Mouse (Mus musculus): ENCODE data around the gene Trim28. TPM values are rescaled to one million over a fixed set of nuclear protein-coding genes. Genes with fewer than 3 reads are reported as not detected.
A peak's percentile ranks its signal among the peaks of the same experiment; 100 is the strongest.

Gene Trim28
- polyA plus RNA-seq, 1 experiment from 2014 or later: 396 TPM

- Histone ChIP-seq H3K27ac (no peak overlapping the region), H3K9ac (no peak overlapping the region), H3K4me3 (replicated peaks) (no peak overlapping the region), H3K9me3 (no peaks in the 10 kb centered on the region), H3K27me3 (peaks cover 13% of the 10 kb centered on the region), H3K36me3 (replicated peaks) (peaks cover 33% of the 10 kb centered on the region), H3K4me1 (peaks cover 15% of the 10 kb centered on the region), H3K4me2 (no peak overlapping the region)
- WGBS: 79% methylated on average over 5 of the region's 5 CpGs
- no peak for ATAC-seq (ENCODE audit: low FRiP score)
Observed at GRCm38 (mm10) chr7:13003380-13003779, 4.5 kb downstream of the Trim28 start.

GRCm38 (mm10) chr7:13006011-13006410 lies 7.1 kb downstream of the Trim28 start:
- H3K4me2 ChIP-seq: no peak overlapping the region
- no peak for ATAC-seq (ENCODE audit: low FRiP score)
- 91% methylated on average over 17 of the region's 17 CpGs for WGBS
- no peak overlapping the region for H3K27ac ChIP-seq
- peaks cover 33% of the 10 kb centered on the region for H3K36me3 ChIP-seq (replicated peaks)
- H3K4me1 ChIP-seq: peaks cover 28% of the 10 kb centered on the region
- no peak overlapping the region for H3K9ac ChIP-seq
- no peak overlapping the region for H3K4me3 ChIP-seq (replicated peaks)
- peaks cover 13% of the 10 kb centered on the region for H3K27me3 ChIP-seq
- H3K9me3 ChIP-seq: no peaks in the 10 kb centered on the region

DNA sequence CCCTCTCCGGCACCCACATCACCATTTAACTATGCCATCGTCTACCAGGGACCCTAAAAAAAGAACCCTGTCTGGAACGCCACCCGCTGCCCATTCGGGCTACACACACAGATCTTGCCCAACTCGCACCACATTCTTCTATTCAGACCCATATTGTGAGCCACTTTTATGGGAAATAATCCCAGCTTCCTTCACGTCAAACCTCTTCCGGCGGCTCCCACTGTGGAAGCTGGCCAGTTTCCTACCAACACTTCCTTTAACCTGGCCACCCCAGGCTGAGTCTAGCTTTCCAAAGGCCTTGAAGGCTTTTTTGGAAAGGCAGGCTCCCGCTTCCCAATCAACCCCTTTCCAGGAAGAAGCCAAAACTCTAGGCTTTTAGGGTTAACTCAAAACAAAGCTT lies 7.6 kb downstream of the Trim28 start:
- Histone ChIP-seq H3K4me2 (no peak overlapping the region), H3K4me3 (replicated peaks) (no peak overlapping the region), H3K36me3 (replicated peaks) (peaks cover 33% of the 10 kb centered on the region), H3K4me1 (peaks cover 28% of the 10 kb centered on the region), H3K27me3 (peaks cover 13% of the 10 kb centered on the region), H3K9me3 (no peaks in the 10 kb centered on the region), H3K9ac (no peak overlapping the region), H3K27ac (no peak overlapping the region)
- WGBS: 90% methylated on average over 10 of the region's 10 CpGs
- no peak for ATAC-seq (ENCODE audit: low FRiP score)

GRCm38 (mm10) chr7:13007341-13008092 lies 8.6 kb downstream of the Trim28 start:
- peak overlapping the region; percentile 54; the same call in 1 of the 2 replicates for H3K9ac ChIP-seq

GRCm38 (mm10) chr7:13009143-13010004 lies 10.5 kb downstream of the Trim28 start:
- Histone ChIP-seq H3K27me3 (peaks cover 13% of the 10 kb centered on the region), H3K9me3 (no peaks in the 10 kb centered on the region), H3K9ac (peak overlapping the region; percentile 82), H3K36me3 (replicated peaks) (peaks cover 33% of the 10 kb centered on the region), H3K4me2 (peak overlapping the region; percentile 73), H3K4me3 (replicated peaks) (peak overlapping the region; percentile 63), H3K4me1 (peaks cover 28% of the 10 kb centered on the region), H3K27ac (peak overlapping the region; percentile 97)
- under 1% methylated on average over 42 of the region's 42 CpGs for WGBS
- ATAC-seq (ENCODE audit: low FRiP score): peak; percentile 92

More at GRCm38 (mm10) chr7:13007341-13008092, 8.6 kb downstream of the Trim28 start:
- Histone ChIP-seq H3K9me3 (no peaks in the 10 kb centered on the region), H3K36me3 (replicated peaks) (peaks cover 33% of the 10 kb centered on the region), H3K27me3 (peaks cover 13% of the 10 kb centered on the region), H3K4me2 (peak overlapping the region; percentile 25; the same call in 1 of the 2 replicates), H3K4me1 (peaks cover 28% of the 10 kb centered on the region), H3K4me3 (replicated peaks) (peak overlapping the region; percentile 13), H3K27ac (0 out of 2 replicates have a peak overlapping the region, but pooled peaks have one; percentile 36)
- 45% methylated on average over 57 of the region's 57 CpGs for WGBS
- no peak for ATAC-seq (ENCODE audit: low FRiP score)

DNA sequence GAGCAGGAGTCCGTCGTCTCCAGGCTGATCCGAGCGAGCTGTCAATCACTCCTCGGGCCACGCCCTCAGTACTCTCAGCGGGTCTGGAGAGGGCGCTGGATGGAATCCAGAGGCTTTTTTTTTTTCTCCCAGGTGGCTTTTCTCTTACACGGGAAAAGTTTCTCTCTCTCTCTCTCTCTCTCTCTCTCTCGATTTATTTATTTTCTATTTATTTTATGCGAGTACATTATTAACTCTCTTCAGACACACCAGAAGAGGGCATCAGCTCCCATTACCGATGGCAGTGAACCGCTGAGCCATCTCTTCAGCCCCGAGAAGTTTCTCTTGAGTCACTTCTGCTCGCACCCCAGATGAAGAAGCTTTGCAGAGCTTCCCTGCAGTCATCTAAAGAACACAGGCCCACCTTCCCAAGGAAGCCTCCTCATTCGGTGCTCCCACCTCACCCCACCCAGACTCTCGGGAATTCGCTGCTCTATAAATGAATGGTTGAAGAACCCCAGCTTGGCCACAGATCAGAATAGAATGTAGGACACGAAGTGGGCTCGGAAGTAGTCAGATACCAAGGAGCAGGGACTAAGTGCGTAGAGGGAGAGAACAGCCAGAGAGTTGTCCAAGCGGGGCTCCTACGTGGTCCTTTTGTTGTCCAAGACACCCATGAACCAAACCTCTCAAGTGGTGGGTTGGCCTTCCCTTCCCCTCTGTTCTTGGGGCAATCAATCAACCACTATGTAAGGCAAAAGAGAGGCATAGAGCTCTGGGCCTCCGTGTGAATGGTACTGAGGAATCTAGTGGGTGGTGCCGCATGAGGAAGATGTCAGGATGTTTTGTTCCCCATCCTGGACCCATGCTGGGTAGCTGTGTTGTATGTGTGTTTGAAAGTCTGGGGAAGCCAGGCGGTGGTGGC lies 11.3 kb downstream of the Trim28 start, which contains the start of gene Zbtb45:
TSS of gene Zbtb45 (minus strand) at position 30 of the 904 bp plus-strand sequence.
- WGBS: 15% methylated on average over 26 of the region's 26 CpGs
- Histone ChIP-seq H3K27me3 (peaks cover 13% of the 10 kb centered on the region), H3K9me3 (no peaks in the 10 kb centered on the region), H3K9ac (peak within 1 kb of the TSS; percentile 82), H3K4me2 (peak within 1 kb of the TSS; percentile 73), H3K4me3 (replicated peaks) (peak within 1 kb of the TSS; percentile 63), H3K4me1 (peaks cover 28% of the 10 kb centered on the region), H3K27ac (peak within 1 kb of the TSS; percentile 97), H3K36me3 (replicated peaks) (peaks cover 26% of the 10 kb centered on the region)
- no peak for ATAC-seq (ENCODE audit: low FRiP score)

GRCm38 (mm10) chr7:13013671-13014070 lies 14.8 kb downstream of the Trim28 start:
- Histone ChIP-seq H3K36me3 (replicated peaks) (no peaks in the 10 kb centered on the region), H3K9ac (no peak overlapping the region), H3K9me3 (no peaks in the 10 kb centered on the region), H3K27ac (no peak overlapping the region), H3K4me1 (peaks cover 10% of the 10 kb centered on the region), H3K4me2 (no peak overlapping the region), H3K4me3 (replicated peaks) (no peak overlapping the region), H3K27me3 (no peaks in the 10 kb centered on the region)
- WGBS: 69% methylated on average over 4 of the region's 4 CpGs
- no peak for ATAC-seq (ENCODE audit: low FRiP score)

GRCm38 (mm10) chr7:13014275-13014839 lies 15.4 kb downstream of the Trim28 start:
- H3K4me3 ChIP-seq (replicated peaks): no peak overlapping the region
- H3K4me2 ChIP-seq: no peak overlapping the region
- H3K9ac ChIP-seq: no peak overlapping the region
- peaks cover 7% of the 10 kb centered on the region for H3K4me1 ChIP-seq
- H3K9me3 ChIP-seq: no peaks in the 10 kb centered on the region
- no peak overlapping the region for H3K27ac ChIP-seq
- H3K27me3 ChIP-seq: no peaks in the 10 kb centered on the region
- ATAC-seq (ENCODE audit: low FRiP score): no peak
- no peaks in the 10 kb centered on the region for H3K36me3 ChIP-seq (replicated peaks)
- WGBS: 44% methylated on average over 6 of the region's 6 CpGs

DNA sequence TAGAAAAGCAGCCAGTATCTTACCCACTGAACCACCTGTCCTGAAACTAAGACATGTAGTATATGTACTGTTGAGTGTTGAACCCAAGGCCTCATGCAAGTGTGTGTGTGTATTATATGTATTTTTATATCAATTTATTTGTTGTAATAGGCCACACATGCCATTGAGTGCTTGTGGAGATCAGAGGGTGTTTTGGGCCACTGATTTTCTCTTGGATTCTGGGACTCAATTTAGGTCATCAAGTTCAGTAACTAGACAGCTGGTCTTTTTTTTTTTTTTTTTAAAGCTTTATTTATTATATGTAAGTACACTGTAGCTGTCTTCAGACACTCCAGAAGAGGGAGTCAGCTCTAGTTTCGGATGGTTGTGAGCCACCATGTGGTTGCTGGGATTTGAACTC lies 16.3 kb downstream of the Trim28 start:
- no peak overlapping the region for H3K4me2 ChIP-seq
- ATAC-seq (ENCODE audit: low FRiP score): no peak
- peaks cover 5% of the 10 kb centered on the region for H3K4me1 ChIP-seq
- H3K4me3 ChIP-seq (replicated peaks): no peak overlapping the region
- no peak overlapping the region for H3K27ac ChIP-seq
- H3K9me3 ChIP-seq: no peaks in the 10 kb centered on the region
- no peak overlapping the region for H3K9ac ChIP-seq
- no peaks in the 10 kb centered on the region for H3K36me3 ChIP-seq (replicated peaks)
- WGBS: 96% methylated on average over 1 of the region's 1 CpGs
- no peaks in the 10 kb centered on the region for H3K27me3 ChIP-seq

GRCm38 (mm10) chr7:13022773-13023535 lies 24.0 kb downstream of the Trim28 start:
- Histone ChIP-seq H3K9me3 (no peaks in the 10 kb centered on the region), H3K27ac (peak overlapping the region; percentile 100), H3K36me3 (replicated peaks) (peaks cover 27% of the 10 kb centered on the region), H3K4me2 (peak overlapping the region; percentile 99), H3K9ac (peak overlapping the region; percentile 98), H3K4me3 (replicated peaks) (peak overlapping the region; percentile 97), H3K27me3 (no peaks in the 10 kb centered on the region), H3K4me1 (peaks cover 33% of the 10 kb centered on the region)
- 3% methylated on average over 31 of the region's 31 CpGs for WGBS
- peak; percentile 70 for ATAC-seq (ENCODE audit: low FRiP score)

All from forebrain, embryonic 12.5 days (tissue).